Mouse (Mus musculus) lung, embryonic 14.5 days (tissue): ENCODE data around the gene Mettl22. TPM values are rescaled to one million over a fixed set of nuclear protein-coding genes. Genes with fewer than 3 reads are reported as not detected.

Experiments
- ATAC-seq: fragments of 200-750 bp; cut with Nextera tagmentation; 2 replicates; pipeline ENCODE4 v1.8.0; 2017; ENCODE audit warnings: mild to moderate bottlenecking, moderate TSS enrichment, moderate library complexity; ENCODE audit not compliant: insufficient read depth
- DNase-seq: peaks from one replicate; pipeline ENCODE4 v3.0.0-alpha.2; 2015
- H3K27ac ChIP-seq: fragments of 300-500 bp; sonication (generic); 2 replicates; pipeline ENCODE4 v1.5.1; 2014; ENCODE audit warnings: low read depth, mild to moderate bottlenecking, moderate library complexity
- H3K27me3 ChIP-seq: fragments of 300-500 bp; sonication (generic); 2 replicates; pipeline ENCODE4 v1.6.1; 2014; ENCODE audit warnings: low read length, control low read depth; ENCODE audit not compliant: insufficient read depth
- H3K36me3 ChIP-seq: fragments of 300-500 bp; sonication (generic); 2 replicates; pipeline ENCODE4 v1.6.1; 2014; ENCODE audit warnings: control low read depth; ENCODE audit not compliant: insufficient read depth
- H3K4me1 ChIP-seq: fragments of 300-500 bp; sonication (generic); 2 replicates; pipeline ENCODE4 v1.6.1; 2014; ENCODE audit warnings: antibody characterized with exemption, control low read depth; ENCODE audit not compliant: insufficient read depth
- H3K4me2 ChIP-seq: fragments of 300-500 bp; sonication (generic); 2 replicates; pipeline ENCODE4 v1.6.1; 2014; ENCODE audit warnings: mild to moderate bottlenecking
- H3K4me3 ChIP-seq: fragments of 300-500 bp; sonication (generic); 2 replicates; pipeline ENCODE4 v1.5.1; 2014; ENCODE audit warnings: low read depth, low read length
- H3K9ac ChIP-seq: fragments of 300-500 bp; sonication (generic); 2 replicates; pipeline ENCODE4 v1.6.1; 2014
- H3K9me3 ChIP-seq: fragments of 300-500 bp; sonication (generic); 2 replicates; pipeline ENCODE4 v1.6.1; 2016; ENCODE audit warnings: low read depth, low read length, control low read depth
- CTCF ChIP-seq: IDR thresholded peaks from 2 replicates; pipeline ENCODE4 v1.5.1; 2016; ENCODE audit warnings: antibody characterized with exemption, low read depth
- WGBS: fragments of 180-500 bp; shearing (Covaris S2); extraction: QIAGEN DNeasy Blood & Tissue Kit; methylation state at CpG from one replicate; pipeline ENCODE4 v1.1.7; 2014; 5-methylcytosine and 5-hydroxymethylcytosine counted together
- polyA plus RNA-seq: library from polyadenylated mRNA; unstranded; fragments of >200 nt; fragmentation: Nextera tagmentation; extraction: Ambion mirVana; gene quantifications from 2 replicates; pipeline ENCODE4 v1.2.1, GENCODE M21; 2014

Gene Mettl22
- polyA plus RNA-seq, 1 experiment from 2014 or later = 15.9 TPM

DNA sequence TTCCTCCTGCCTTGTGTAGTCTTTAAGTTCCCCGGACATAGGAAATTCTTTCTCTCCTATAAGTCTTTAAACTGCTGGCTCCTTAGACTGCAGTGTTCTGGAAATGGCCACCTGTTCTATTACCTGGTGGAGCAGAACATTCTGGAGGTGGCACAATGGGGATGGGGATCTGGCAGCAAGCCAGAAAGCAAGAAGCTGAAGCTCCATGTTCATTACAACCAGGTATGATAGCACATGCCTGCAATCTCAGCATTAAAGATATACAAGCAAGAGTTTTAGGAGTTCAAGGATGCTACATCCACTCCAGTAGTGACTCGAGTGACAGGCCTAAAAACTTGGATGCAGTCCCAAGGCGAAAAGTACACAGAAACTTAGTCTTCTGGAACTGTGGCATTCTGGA is 38.0 kb upstream of the Mettl22 start:
- DNase-seq (no peak), ATAC-seq (no peak)
- WGBS = 75% methylated on average over 3 of the region's 3 CpGs
- TF ChIP-seq CTCF = no peak
- H3K4me2 ChIP-seq = no peak overlapping the region
- no peaks in the 10 kb centered on the region for H3K36me3 ChIP-seq
- H3K27me3 ChIP-seq = no peaks in the 10 kb centered on the region
- no peaks in the 10 kb centered on the region for H3K9me3 ChIP-seq
- H3K4me1 ChIP-seq = no peaks in the 10 kb centered on the region
- no peak overlapping the region for H3K9ac ChIP-seq
- H3K4me3 ChIP-seq = no peak overlapping the region
- H3K27ac ChIP-seq = no peak overlapping the region

- WGBS = 75% methylated on average over 7 of the region's 7 CpGs
These were observed 25.7 kb upstream of the Mettl22 start for GRCm38 (mm10) chr16:8444911-8445310.

GRCm38 (mm10) chr16:8446256-8446655 is 24.3 kb upstream of the Mettl22 start:
- H3K9ac ChIP-seq = no peak overlapping the region
- DNase-seq (no peak), ATAC-seq (no peak)
- TF ChIP-seq CTCF = no peak
- no peak overlapping the region for H3K4me2 ChIP-seq
- H3K4me1 ChIP-seq = no peaks in the 10 kb centered on the region
- H3K9me3 ChIP-seq = no peaks in the 10 kb centered on the region
- no peaks in the 10 kb centered on the region for H3K36me3 ChIP-seq
- H3K27ac ChIP-seq = no peak overlapping the region
- H3K4me3 ChIP-seq = no peak overlapping the region
- WGBS = 87% methylated on average over 6 of the region's 6 CpGs
- H3K27me3 ChIP-seq = no peaks in the 10 kb centered on the region

More at GRCm38 (mm10) chr16:8444911-8445310, 25.7 kb upstream of the Mettl22 start:
- no peak for DNase-seq
- H3K9me3 ChIP-seq = no peaks in the 10 kb centered on the region
- H3K4me3 ChIP-seq = no peak overlapping the region
- H3K36me3 ChIP-seq = no peaks in the 10 kb centered on the region
- TF ChIP-seq CTCF = no peak
- H3K27ac ChIP-seq = no peak overlapping the region
- H3K9ac ChIP-seq = no peak overlapping the region
- ATAC-seq = no peak
- H3K4me1 ChIP-seq = no peaks in the 10 kb centered on the region
- no peaks in the 10 kb centered on the region for H3K27me3 ChIP-seq
- no peak overlapping the region for H3K4me2 ChIP-seq

- TF ChIP-seq CTCF = no peak
- Histone ChIP-seq H3K4me2 (no peak overlapping the region), H3K4me3 (no peak overlapping the region), H3K36me3 (no peaks in the 10 kb centered on the region), H3K27me3 (no peaks in the 10 kb centered on the region), H3K9ac (no peak overlapping the region), H3K4me1 (no peaks in the 10 kb centered on the region), H3K9me3 (no peaks in the 10 kb centered on the region), H3K27ac (no peak overlapping the region)
- DNase-seq (no peak), ATAC-seq (no peak)
- WGBS = 92% methylated on average over 2 of the region's 2 CpGs
These were observed 17.3 kb upstream of the Mettl22 start for GRCm38 (mm10) chr16:8453301-8453700.

DNA sequence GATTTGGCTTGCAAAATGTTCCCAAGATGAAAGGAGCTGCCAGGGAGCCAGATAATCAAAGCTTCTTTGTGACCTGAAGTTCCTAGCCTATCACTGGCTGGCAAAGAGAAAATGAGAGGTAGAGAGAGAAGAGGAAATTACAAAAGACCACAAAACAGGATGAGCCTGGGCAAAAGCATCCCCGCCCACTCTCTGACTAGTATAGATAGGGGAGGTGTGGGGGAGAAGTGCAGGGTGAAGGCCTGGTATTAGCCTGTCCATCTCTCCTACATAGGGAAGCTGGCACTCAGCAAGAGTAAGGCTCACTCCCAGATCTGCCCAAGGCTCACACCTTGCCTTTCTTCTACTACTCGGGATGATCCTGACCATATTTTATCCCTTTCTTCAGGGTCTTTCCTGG is 15.4 kb upstream of the Mettl22 start:
- Histone ChIP-seq H3K9ac (no peak overlapping the region), H3K27me3 (no peaks in the 10 kb centered on the region), H3K9me3 (no peaks in the 10 kb centered on the region), H3K4me3 (no peak overlapping the region), H3K27ac (no peak overlapping the region), H3K4me1 (no peaks in the 10 kb centered on the region), H3K36me3 (no peaks in the 10 kb centered on the region), H3K4me2 (no peak overlapping the region)
- no peak for TF ChIP-seq CTCF
- 39% methylated on average over 2 of the region's 2 CpGs for WGBS
- ATAC-seq (no peak), DNase-seq (no peak)

DNA sequence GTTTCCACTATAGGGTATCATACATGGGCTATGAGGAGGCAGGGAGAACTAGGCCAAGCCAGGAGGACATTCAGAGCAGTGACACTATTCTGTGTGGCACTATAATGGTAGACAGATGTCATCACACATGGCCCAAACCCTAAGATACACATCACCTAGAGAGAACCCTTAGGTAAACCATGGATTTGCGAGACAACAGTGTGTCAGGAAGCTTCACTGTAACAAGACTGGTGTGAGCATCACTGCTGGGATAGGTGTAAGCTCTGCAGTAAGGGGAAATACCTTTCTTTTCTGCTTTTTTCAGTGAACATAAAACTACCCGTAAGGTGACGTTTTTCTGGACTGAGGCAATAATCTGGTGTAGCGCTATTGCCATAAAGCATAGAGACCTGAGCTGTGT is 12.2 kb upstream of the Mettl22 start:
- no peaks in the 10 kb centered on the region for H3K4me1 ChIP-seq
- no peaks in the 10 kb centered on the region for H3K9me3 ChIP-seq
- DNase-seq = no peak
- ATAC-seq = no peak
- no peak overlapping the region for H3K4me2 ChIP-seq
- H3K27ac ChIP-seq = no peak overlapping the region
- no peaks in the 10 kb centered on the region for H3K36me3 ChIP-seq
- H3K9ac ChIP-seq = no peak overlapping the region
- no peaks in the 10 kb centered on the region for H3K27me3 ChIP-seq
- TF ChIP-seq CTCF = no peak
- H3K4me3 ChIP-seq = no peak overlapping the region
- WGBS = 86% methylated on average over 4 of the region's 4 CpGs

GRCm38 (mm10) chr16:8459098-8459497 is 11.5 kb upstream of the Mettl22 start:
- no peak overlapping the region for H3K9ac ChIP-seq
- ATAC-seq = 0 out of 2 replicates have a peak, but pooled peaks have one; percentile 52
- H3K27me3 ChIP-seq = no peaks in the 10 kb centered on the region
- peak; percentile 94 for TF ChIP-seq CTCF
- 27% methylated on average over 6 of the region's 6 CpGs for WGBS
- H3K36me3 ChIP-seq = no peaks in the 10 kb centered on the region
- H3K27ac ChIP-seq = no peak overlapping the region
- no peaks in the 10 kb centered on the region for H3K9me3 ChIP-seq
- H3K4me1 ChIP-seq = no peaks in the 10 kb centered on the region
- DNase-seq = peak; percentile 81
- H3K4me2 ChIP-seq = no peak overlapping the region
- no peak overlapping the region for H3K4me3 ChIP-seq

DNA sequence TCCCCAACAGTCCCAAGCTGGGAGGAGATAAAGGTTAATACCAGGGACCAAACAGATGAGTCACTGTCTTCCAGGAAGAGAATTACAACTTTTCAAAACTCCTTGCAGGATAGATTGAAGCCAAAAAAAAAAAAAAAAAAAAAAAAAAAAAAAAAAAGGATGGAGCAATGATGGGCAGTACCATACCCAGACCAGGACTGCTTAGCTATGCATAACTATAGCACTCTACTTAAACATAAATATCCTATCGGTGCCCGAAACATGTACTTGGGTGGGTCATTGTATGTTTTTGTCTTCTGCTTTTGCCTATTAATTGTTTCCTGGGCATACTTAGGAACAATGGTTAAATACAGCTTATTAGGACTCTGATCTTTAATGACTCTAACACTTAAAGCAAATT is 456 bp upstream of the Mettl22 start:
- Histone ChIP-seq H3K9me3 (no peaks in the 10 kb centered on the region), H3K9ac (no peak overlapping the region), H3K27ac (no peak overlapping the region), H3K4me2 (peak overlapping the region; percentile 72), H3K36me3 (no peaks in the 10 kb centered on the region; the same call in 1 of the 2 replicates), H3K4me1 (no peaks in the 10 kb centered on the region), H3K27me3 (no peaks in the 10 kb centered on the region), H3K4me3 (peak overlapping the region; percentile 68)
- no peak for TF ChIP-seq CTCF
- DNase-seq (no peak), ATAC-seq (peak; percentile 63)
- 78% methylated on average over 2 of the region's 2 CpGs for WGBS
